Mouse (Mus musculus): ENCODE data around the gene Gmeb1. TPM values are rescaled to one million over a fixed set of nuclear protein-coding genes. Genes with fewer than 3 reads are reported as not detected.

The Gmeb1 gene
- polyA plus RNA-seq, 1 experiment = 10.7 TPM

DNA sequence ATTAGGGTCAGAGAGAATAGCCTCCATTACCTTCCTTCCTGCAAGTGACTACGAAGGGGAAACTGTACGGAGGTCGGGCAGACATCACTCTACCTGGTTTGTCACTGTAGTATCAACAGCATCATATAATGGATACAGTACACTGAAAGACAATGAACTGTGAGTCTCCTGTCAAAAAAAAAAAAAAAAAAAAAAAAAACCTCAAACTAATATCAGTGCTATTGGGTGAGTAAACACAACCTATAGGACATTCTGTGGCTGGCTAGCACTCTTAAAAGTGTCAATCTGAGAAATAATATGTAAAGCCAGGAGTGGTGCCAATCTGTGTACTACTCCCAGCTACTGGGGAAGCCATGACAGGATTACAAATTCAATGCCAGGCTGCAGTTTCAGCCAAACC lies 78.2 kb downstream of the Gmeb1 start:
- TF ChIP-seq POLR2A (IDR thresholded peaks at IDR 0.05; ENCODE audit: low read depth, low read length) (no peak), CTCF (conservative IDR thresholded peaks at IDR 0.05; ENCODE audit: insufficient read depth, insufficient read length, low read depth, low read length) (no peak)
- Histone ChIP-seq H3K27me3 (replicated peaks; ENCODE audit: control insufficient read depth, insufficient read depth, low read length) (no peaks in the 10 kb centered on the region), H3K4me1 (ENCODE audit: control insufficient read depth, insufficient read depth, low read length) (peaks cover 8% of the 10 kb centered on the region; the same call in 1 of the 2 replicates), H3K4me3 (ENCODE audit: insufficient read depth, low read depth, low read length) (no peak overlapping the region), H3K27ac (ENCODE audit: insufficient read depth, low read depth, low read length) (no peak overlapping the region), H3K36me3 (ENCODE audit: control insufficient read depth, insufficient read depth, low read length) (peaks cover 1% of the 10 kb centered on the region)
- DNase-seq = no peak
- 82% methylated on average over 3 of the region's 3 CpGs for WGBS

- H3K4me1 ChIP-seq (ENCODE audit: control insufficient read depth, insufficient read depth, low read length) = peaks cover 8% of the 10 kb centered on the region; the same call in 1 of the 2 replicates
- no peaks in the 10 kb centered on the region for H3K27me3 ChIP-seq (replicated peaks; ENCODE audit: control insufficient read depth, insufficient read depth, low read length)
- 26% methylated on average over 22 of the region's 22 CpGs for WGBS
- peaks cover 1% of the 10 kb centered on the region for H3K36me3 ChIP-seq (ENCODE audit: control insufficient read depth, insufficient read depth, low read length)
- no peak overlapping the region for H3K4me3 ChIP-seq (ENCODE audit: insufficient read depth, low read depth, low read length)
- TF ChIP-seq CTCF (conservative IDR thresholded peaks at IDR 0.05; ENCODE audit: insufficient read depth, insufficient read length, low read depth, low read length) = peak; percentile 41
- no peak for TF ChIP-seq POLR2A (IDR thresholded peaks at IDR 0.05; ENCODE audit: low read depth, low read length)
- peak; percentile 60 for DNase-seq
- no peak overlapping the region for H3K27ac ChIP-seq (ENCODE audit: insufficient read depth, low read depth, low read length)
Observed at GRCm38 (mm10) chr4:132181721-132182658, 79.4 kb downstream of the Gmeb1 start.

GRCm38 (mm10) chr4:132180710-132181109 lies 80.7 kb downstream of the Gmeb1 start:
- Histone ChIP-seq H3K27ac (ENCODE audit: insufficient read depth, low read depth, low read length) (no peak overlapping the region), H3K4me1 (ENCODE audit: control insufficient read depth, insufficient read depth, low read length) (peaks cover 8% of the 10 kb centered on the region; the same call in 1 of the 2 replicates), H3K4me3 (ENCODE audit: insufficient read depth, low read depth, low read length) (no peak overlapping the region), H3K36me3 (ENCODE audit: control insufficient read depth, insufficient read depth, low read length) (peaks cover 1% of the 10 kb centered on the region), H3K27me3 (replicated peaks; ENCODE audit: control insufficient read depth, insufficient read depth, low read length) (no peaks in the 10 kb centered on the region)
- DNase-seq = peak; percentile 35
- 82% methylated on average over 9 of the region's 9 CpGs for WGBS
- peak; percentile 39 for TF ChIP-seq CTCF (conservative IDR thresholded peaks at IDR 0.05; ENCODE audit: insufficient read depth, insufficient read length, low read depth, low read length)
- TF ChIP-seq POLR2A (IDR thresholded peaks at IDR 0.05; ENCODE audit: low read depth, low read length) = no peak

GRCm38 (mm10) chr4:132178630-132179059 lies 82.8 kb downstream of the Gmeb1 start:
- Histone ChIP-seq H3K4me3 (ENCODE audit: insufficient read depth, low read depth, low read length) (no peak overlapping the region), H3K4me1 (ENCODE audit: control insufficient read depth, insufficient read depth, low read length) (peaks cover 8% of the 10 kb centered on the region; the same call in 1 of the 2 replicates), H3K36me3 (ENCODE audit: control insufficient read depth, insufficient read depth, low read length) (no peaks in the 10 kb centered on the region; the same call in 1 of the 2 replicates), H3K27ac (ENCODE audit: insufficient read depth, low read depth, low read length) (no peak overlapping the region), H3K27me3 (replicated peaks; ENCODE audit: control insufficient read depth, insufficient read depth, low read length) (no peaks in the 10 kb centered on the region)
- WGBS = 5% methylated on average over 10 of the region's 10 CpGs
- TF ChIP-seq CTCF (conservative IDR thresholded peaks at IDR 0.05; ENCODE audit: insufficient read depth, insufficient read length, low read depth, low read length) (peak; percentile 76), POLR2A (IDR thresholded peaks at IDR 0.05; ENCODE audit: low read depth, low read length) (no peak)
- DNase-seq = peak; percentile 66

- Histone ChIP-seq H3K4me3 (ENCODE audit: insufficient read depth, low read depth, low read length) (no peak overlapping the region), H3K36me3 (ENCODE audit: control insufficient read depth, insufficient read depth, low read length) (no peaks in the 10 kb centered on the region), H3K27me3 (replicated peaks; ENCODE audit: control insufficient read depth, insufficient read depth, low read length) (no peaks in the 10 kb centered on the region), H3K27ac (ENCODE audit: insufficient read depth, low read depth, low read length) (no peak overlapping the region), H3K4me1 (ENCODE audit: control insufficient read depth, insufficient read depth, low read length) (peaks cover 1% of the 10 kb centered on the region; the same call in 1 of the 2 replicates)
- TF ChIP-seq POLR2A (IDR thresholded peaks at IDR 0.05; ENCODE audit: low read depth, low read length) (no peak), CTCF (conservative IDR thresholded peaks at IDR 0.05; ENCODE audit: insufficient read depth, insufficient read length, low read depth, low read length) (no peak)
- WGBS = 47% methylated on average over 10 of the region's 10 CpGs
- DNase-seq = no peak
Observed at GRCm38 (mm10) chr4:132176474-132176873, 84.9 kb downstream of the Gmeb1 start.

Other genes with a start within 250 kb of the Gmeb1 start
- 0.09 and 0.27 TPM in 2 replicates for gene Gm10300, start 186.9 kb downstream of the Gmeb1 start, polyA plus RNA-seq (2012; rRNA removed)
- gene Epb41, start 186.3 kb downstream of the Gmeb1 start, polyA plus RNA-seq (2012; rRNA removed) = 69.8 and 73.8 TPM in 2 replicates
- 0.01 and 0.19 TPM in 2 replicates for gene Oprd1, start 117.1 kb downstream of the Gmeb1 start, polyA plus RNA-seq (2012; rRNA removed)
- gene Ythdf2, start 49.3 kb downstream of the Gmeb1 start, polyA plus RNA-seq (2012; rRNA removed) = 14.5 and 15.3 TPM in 2 replicates
- 12.2 and 15.0 TPM in 2 replicates for gene Taf12, start 12.8 kb upstream of the Gmeb1 start, polyA plus RNA-seq (2012; rRNA removed)
- gene Rab42, start 41.8 kb upstream of the Gmeb1 start, polyA plus RNA-seq (2012; rRNA removed) = 7.2 and 8.9 TPM in 2 replicates
- 24.4 and 30.2 TPM in 2 replicates for gene Trnau1ap, start 67.9 kb upstream of the Gmeb1 start, polyA plus RNA-seq (2012; rRNA removed)
- gene Rcc1, start 92.0 kb upstream of the Gmeb1 start, polyA plus RNA-seq (2012; rRNA removed) = 9.4 and 10.1 TPM in 2 replicates
- gene Phactr4, start 160.9 kb upstream of the Gmeb1 start, polyA plus RNA-seq (2012; rRNA removed) = 19.5 and 25.2 TPM in 2 replicates
- 2.4 and 2.9 TPM in 2 replicates for gene Med18, start 202.3 kb upstream of the Gmeb1 start, polyA plus RNA-seq (2012; rRNA removed)
- 26.7 and 29.4 TPM in 2 replicates for gene Sesn2, start 248.9 kb upstream of the Gmeb1 start, polyA plus RNA-seq (2012; rRNA removed)

All from kidney, adult 2 months (tissue).